Mouse (Mus musculus): ENCODE measurements around the gene Usf3. TPM values are rescaled to one million over a fixed set of nuclear protein-coding genes. Genes with fewer than 3 reads are reported as not detected.

Gene Usf3
- polyA plus RNA-seq, 1 experiment = 6.2 TPM

DNA sequence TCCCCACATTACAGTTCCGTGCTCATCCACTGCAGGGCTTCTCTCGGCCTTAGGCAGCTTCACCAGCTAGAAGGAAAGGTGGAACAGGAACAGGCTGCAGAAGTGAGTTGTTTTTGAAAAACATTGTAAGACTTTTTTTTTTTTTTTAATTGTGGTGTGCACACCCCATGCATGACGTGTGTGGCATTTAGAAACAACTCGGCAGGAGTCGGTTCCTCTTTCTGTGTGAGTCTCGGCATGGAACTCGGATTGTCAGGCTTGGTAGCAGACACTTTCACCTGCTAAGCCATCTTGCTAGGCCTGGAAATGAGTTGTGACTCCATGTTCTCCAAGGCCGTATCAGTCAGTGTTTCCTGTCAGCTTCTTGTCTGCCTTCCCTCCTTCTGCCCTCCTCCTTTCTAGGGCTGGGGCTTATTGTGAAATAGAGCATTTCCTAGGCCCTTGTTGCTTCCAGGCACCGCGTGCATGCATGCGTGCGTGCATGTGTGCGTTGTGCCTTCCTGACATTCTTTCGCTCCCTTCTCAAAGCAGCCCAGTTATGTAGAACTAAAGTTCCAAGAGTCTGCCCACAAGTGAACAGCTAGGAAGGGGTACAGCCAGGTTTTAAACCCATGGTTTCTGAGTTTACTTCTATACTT lies 26.1 kb downstream of the Usf3 start:
- TF ChIP-seq GATA1 (IDR thresholded peaks at IDR 0.05; ENCODE audit: low read length) = no peak

DNA sequence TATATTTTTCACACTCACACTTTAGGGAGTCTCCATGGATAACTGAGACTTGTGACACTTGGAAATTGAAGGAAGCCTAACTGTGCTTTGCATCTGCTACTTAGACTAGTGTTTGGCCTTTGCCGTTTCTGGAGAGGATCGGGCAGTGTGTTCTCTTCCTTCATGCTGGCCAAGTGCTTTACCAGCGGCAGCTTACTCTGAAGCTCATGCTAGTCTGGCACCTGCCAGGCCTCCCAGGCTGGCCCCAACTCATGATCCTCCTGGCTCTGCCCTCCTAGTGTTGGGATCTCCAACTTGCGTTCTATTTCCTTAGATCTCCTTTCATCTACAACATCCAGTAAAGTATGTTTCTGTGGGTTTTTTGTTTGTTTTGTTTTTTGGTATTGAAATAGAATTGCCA lies 27.1 kb downstream of the Usf3 start:
- no peak for TF ChIP-seq GATA1 (IDR thresholded peaks at IDR 0.05; ENCODE audit: low read length)

DNA sequence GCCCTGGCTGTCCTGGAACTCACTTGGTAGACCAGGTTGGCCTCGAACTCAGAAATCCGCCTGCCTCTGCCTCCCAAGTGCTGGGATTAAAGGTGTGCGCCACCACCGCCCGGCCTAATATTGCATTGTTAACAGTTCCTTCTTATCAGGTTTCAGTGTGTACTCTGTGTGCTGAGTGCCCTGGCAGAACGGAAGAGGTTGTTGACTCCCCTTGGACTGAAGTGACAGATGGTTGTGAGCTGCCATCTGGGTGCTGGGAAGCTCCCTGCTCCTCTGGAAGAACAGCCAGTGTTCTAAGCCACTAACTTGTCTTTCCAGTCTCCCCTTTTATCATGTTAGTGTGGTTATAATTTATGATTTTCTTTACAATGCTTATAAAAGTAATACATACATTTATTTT lies 31.3 kb downstream of the Usf3 start:
- TF ChIP-seq GATA1 (IDR thresholded peaks at IDR 0.05; ENCODE audit: low read length) = no peak

DNA sequence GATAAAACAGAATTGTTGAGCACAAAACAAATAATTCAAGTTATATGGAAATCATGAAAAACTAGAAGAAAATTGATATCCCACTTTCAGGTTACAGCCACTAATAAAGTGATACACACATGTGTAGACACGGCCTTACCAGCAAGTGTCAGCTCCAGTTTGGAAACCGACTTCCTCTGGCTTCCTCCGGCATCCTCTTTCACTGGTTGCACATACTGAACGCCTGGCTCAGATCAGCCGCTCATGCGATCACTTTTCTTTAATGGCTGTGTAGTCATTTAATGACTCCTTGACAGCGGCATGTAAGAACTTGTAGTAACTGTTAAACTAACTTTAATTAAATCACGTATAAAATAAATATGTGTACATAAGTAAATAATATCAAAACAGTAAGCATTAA lies 32.9 kb downstream of the Usf3 start:
- TF ChIP-seq GATA1 (IDR thresholded peaks at IDR 0.05; ENCODE audit: low read length) = no peak

DNA sequence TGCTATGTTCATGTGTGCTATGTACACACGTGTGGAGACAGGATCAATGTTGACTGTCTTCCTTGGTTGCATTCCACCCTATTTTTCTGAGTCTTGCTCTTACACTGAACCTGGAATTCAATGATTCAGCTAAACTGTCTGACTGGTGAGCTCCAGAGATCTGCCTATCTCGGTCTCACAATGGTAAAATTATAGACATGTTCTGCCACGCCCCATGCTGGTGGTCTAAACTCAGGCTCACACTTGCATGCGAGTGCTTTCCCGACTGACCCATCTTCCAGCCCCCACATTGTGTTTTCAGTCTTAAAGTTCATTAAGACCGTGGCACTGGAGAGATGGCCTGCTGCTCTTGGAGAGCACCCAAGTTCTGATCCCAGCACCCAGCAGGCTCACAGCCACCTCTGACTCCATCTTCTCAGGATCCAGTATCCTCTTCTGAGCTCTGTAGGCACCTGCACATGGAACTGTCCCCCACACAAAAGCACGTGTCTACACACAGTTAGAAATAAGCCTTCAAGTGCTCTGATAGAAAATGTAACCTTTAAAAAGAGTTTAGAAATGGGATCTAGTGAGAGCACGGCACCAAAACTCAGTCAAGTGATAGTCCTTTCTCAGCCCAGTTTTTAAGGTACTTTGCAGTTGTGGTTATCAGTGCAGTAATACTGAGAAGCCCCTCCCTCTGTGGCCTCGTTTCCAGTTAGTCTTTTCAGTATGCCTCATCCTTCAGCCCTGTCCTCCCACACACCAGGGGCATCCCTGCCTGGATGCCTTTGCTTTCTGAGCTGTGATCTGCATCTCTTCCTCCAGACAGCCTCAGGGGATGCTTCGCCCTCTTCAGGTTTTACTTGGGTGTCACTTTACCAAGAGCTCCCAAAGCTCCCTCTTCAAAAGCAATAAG lies 37.4 kb downstream of the Usf3 start:
- TF ChIP-seq GATA1 (IDR thresholded peaks at IDR 0.05; ENCODE audit: low read length) = no peak

DNA sequence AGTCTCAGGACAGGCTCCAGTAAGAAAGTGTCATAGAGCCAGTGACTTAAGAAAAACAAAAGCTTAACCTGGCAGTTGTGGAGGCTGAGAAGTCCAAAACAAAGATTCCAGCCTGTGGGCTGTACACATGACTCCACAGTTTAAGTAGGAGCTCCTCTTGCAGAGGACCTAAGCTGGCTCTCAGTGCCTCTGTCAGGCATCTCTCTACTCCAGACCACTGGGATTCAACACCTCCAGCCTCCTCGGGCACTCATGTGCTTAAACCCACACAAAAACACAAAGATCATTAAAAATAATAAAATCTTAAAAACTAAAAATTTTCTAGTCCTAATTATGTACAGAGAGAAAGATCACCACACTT lies 38.0 kb downstream of the Usf3 start:
- no peak for TF ChIP-seq GATA1 (IDR thresholded peaks at IDR 0.05; ENCODE audit: low read length)

DNA sequence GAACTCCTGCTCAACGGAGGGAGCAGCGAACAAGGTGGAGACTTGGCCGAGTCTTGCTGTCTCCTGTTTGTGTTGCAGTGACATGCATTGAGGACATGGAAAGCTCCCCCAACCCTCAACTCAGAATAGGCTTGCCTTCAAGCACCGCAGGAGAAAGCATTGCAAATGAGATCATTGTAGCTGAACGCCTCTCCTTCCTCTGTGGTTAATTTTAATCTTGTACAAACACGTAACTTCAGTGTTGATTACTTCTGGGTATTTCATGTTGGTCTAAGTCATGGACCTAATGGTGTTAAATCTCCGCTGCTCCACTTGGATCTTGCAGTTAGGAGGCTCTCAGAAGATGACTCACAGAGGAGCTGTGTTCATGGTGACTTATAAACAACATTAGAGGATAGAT lies 39.7 kb downstream of the Usf3 start:
- TF ChIP-seq GATA1 (IDR thresholded peaks at IDR 0.05; ENCODE audit: low read length) = no peak

DNA sequence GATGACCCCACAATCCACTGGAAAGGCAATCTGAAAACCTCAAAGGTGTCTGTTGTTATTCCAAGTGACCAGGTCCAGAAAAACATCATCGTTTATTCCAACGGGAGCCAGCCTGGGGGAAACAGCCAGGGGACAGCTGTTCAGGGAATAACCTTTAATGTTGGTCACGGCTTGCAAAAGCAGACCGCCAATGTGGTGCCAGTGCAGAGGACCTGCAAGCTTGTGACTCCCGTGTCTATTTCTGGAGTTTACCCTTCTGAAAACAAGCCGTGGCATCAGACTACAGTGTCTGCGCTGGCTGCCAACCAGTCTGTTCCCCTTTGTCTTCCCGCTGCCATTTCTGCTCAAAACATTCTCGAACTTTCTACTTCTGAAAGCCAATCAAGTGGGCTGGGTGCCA lies 42.5 kb downstream of the Usf3 start:
- no peak for TF ChIP-seq GATA1 (IDR thresholded peaks at IDR 0.05; ENCODE audit: low read length)

DNA sequence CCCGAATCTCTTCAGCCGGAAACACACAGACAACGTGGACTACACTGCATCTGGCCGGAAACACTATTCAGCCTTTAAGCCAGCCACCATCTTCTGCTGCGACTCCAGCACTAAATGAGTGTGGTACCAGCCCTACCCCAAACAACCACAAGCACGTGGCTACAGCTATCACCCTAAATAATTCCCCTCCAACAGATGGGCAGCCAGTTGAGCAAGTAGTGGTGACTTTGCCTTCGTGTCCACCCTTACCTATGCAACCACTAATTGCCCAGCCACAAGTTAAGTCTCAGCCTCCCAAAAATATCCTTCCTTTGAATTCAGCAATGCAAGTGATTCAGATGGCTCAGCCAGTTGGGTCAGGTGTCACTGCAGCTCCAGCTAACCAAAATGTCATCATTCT lies 43.4 kb downstream of the Usf3 start:
- TF ChIP-seq GATA1 (IDR thresholded peaks at IDR 0.05; ENCODE audit: low read length) = no peak

DNA sequence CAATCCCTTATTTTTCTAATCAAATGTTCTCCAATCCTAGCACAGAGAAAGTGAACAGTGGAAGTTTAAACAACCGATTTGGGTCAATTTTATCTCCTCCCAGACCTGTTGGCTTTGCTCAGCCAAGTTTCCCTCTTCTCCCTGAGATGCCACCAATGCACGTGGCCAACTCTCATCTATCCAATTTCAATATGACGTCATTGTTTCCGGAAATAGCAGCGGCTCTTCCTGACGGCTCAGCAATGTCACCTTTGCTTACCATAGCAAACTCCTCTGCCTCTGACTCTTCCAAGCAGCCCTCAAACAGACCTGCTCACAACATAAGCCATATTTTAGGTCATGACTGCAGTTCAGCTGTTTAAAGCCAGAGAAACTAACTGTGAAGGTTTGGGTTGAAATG lies 48.4 kb downstream of the Usf3 start:
- no peak for TF ChIP-seq GATA1 (IDR thresholded peaks at IDR 0.05; ENCODE audit: low read length)

DNA sequence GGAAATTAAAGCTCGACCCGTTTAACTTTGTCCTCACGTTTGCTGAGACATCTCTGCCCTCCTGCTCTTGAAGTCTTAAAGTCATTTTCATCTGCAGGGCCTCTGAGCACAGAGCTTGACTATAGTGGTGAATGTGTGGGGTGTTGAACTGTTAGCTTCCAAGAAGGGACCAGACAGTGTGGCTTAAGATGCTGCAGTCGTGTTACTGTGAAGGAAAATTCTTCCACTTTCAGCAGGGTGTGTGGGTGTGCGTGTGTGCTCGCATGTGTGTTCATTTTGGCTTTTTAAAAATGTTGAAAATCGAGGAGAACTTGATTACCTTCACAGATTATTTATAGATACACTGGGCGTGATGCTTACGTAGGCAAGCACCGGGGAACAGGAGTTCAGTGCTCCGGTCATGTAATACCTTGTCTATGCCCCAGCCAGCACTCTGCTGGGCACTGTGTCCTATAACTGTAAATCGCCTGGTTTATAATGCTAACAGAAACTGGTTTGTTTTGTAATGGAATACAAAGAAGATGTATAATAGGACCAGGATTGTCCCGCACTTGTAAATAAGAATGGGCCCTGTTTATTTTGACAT lies 53.8 kb downstream of the Usf3 start:
- TF ChIP-seq GATA1 (IDR thresholded peaks at IDR 0.05; ENCODE audit: low read length) = no peak

DNA sequence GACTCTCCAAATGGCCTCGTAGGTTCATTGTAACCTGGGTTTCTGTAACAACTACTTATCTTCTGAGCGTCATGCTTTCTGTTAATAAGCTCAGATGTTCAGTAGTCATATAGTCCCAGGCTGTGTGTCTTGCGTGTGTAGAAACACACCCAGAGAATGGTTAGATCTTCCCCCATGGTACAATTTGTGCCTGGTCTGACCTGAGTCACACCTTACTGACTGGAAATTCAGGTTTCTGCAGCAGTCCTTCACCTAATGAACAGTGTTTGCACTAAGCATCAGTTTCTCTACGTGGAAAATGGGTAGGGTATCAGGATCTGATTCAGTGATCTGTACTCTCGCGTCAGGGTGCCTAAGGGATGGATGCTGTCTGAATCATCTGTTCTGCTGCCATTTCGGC lies 60.0 kb downstream of the Usf3 start:
- no peak for TF ChIP-seq GATA1 (IDR thresholded peaks at IDR 0.05; ENCODE audit: low read length)

DNA sequence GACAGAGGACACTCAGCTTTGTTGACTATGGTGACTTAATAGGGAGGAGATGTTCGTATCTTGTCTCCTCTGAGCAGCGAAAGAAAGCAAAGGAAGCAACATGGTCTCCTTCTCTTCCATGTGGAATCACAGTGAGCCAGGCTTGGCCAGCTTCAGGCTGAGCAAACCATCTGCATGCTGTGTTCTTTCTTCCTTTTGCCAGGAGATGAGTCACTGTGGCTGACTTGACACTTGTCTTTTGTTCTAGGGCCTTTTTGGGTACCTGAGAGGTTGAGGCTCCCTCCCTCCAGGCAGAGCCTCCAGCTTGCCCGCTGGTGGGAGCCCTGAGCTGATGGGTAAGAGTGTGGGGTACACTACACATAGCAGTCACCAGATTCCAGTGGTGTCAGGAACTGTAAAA lies 64.8 kb downstream of the Usf3 start:
- TF ChIP-seq GATA1 (IDR thresholded peaks at IDR 0.05; ENCODE audit: low read length) = no peak

DNA sequence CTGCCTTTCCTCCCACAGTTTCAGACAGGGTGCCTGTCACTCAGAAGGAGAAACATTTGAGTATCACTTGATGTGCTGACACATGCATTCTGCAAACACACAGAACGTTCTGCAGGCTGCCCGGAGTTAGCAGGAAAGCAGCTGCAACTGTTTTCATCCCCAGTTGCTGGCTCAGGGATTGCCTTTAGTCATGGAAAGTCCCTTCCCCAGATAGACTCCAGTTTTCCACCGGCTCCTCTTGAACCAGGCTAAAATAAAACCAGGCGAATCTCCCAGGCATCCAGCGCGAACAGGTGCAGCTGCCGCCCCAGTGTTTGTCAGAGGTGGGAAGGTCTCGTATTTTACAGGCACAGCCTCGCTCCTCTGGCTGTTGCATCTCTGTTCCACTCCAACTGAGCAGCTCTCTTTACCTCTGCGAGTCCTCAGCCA lies 65.8 kb downstream of the Usf3 start:
- TF ChIP-seq GATA1 (IDR thresholded peaks at IDR 0.05; ENCODE audit: low read length) = no peak

DNA sequence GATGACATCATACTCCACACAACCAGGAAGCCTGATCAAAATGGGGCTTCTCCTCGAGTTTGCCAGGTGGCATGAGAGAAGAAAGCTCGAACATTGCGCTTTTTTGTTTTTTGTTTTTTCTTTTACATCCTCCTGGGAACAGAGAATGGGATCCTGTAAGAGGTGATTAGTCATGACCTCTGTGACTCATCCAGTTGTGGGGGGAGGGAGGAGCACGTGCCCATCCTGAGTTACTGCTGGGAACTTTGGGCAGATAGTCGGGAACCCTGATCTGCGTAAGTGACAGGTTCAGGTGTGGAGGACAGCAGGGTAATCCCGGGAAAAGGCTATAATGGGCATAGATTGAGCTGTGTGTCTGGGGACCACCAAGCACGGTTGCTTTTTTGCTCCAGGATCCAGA lies 67.4 kb downstream of the Usf3 start:
- no peak for TF ChIP-seq GATA1 (IDR thresholded peaks at IDR 0.05; ENCODE audit: low read length)

DNA sequence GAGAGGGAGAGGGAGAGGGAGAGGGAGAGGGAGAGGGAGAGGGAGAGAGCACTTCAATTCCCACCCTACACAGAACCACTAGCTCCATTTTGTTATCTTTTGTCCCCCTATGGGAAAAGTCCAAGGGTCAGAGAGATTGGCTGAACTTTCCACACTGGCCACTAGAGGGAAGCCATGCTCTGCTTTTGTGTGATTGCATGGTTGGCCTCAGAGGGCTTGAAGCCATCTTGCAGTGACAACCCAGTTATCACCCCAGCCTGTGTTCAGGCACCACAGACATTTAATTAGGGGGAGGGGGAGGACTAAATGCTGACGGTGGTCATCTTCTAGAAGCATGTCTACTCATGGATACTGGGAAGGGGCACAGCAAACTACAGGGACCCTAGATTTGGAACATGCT lies 69.6 kb downstream of the Usf3 start:
- TF ChIP-seq GATA1 (IDR thresholded peaks at IDR 0.05; ENCODE audit: low read length) = no peak

DNA sequence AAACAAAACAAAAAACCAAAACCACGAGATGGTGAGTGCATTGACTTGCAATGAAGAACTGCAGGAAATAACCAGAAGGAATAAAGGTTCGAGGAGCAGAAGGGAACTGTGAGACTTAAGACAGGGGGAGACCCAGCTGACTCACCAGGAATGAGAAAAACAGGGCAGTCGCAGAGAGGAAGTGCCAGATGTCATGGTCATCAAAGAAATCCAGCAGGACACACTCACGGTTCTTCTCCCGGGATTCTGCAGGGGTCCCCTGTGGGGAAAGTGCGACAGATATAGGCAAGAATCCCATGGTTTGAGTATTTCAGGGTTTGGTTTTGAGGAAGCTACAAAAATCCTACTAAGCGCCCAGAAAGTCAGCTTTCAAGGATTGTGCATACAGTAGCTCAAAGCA lies 70.3 kb downstream of the Usf3 start:
- no peak for TF ChIP-seq GATA1 (IDR thresholded peaks at IDR 0.05; ENCODE audit: low read length)

Data from G1E-ER4 (cell line).